Mouse (Mus musculus): Measurements from ENCODE around the gene Gdi1. TPM values are rescaled to one million over a fixed set of nuclear protein-coding genes. Genes with fewer than 3 reads are reported as not detected.

The Gdi1 gene
- total and polyA plus RNA-seq, 2 experiments from 2014 or later: 344 to 960 TPM

DNA sequence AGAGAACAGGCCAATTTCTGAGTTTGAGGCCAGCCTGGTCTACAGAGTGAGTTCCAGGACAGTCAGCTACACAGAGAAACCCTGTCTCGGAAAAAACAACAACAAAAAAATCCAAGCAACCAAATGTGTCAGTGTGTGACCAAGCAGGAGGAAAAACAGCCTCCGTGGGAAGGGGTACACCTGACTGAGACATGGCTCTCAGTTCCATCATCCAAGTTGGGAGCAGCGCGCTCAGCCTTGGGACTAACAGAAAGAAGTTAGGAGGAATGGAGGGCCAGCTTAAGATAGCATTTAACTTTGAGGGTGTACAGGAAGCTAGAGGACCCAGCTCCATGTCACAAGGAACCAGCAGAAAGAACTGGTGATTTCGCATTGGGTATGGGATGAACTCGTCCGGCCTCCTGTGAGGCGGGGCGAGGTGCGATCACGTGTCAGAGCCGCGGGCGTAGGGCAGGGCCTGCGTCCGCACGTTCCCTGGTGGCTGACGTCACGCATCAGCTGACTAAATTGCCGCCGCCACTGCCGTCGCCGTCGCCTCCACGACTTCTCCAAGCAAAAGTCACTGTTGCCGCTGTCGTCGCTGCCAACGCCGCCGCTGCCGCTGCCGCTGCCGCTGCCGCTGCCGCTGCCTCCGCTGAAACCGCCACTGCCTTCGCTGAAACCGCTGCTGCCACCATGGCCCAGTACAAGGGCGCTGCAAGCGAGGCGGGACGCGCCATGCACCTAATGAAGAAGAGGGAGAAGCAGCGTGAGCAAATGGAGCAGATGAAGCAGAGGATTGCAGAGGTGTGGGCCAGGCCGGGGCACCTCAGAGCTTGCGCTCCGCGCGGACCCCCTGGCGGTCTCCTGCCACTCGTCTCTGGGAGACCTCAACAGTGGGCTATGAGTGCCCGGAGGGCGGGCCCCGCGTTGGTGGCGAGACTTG, 8.0 kb downstream of the Gdi1 start, which contains the start of gene Fam50a:
Gene Fam50a (plus strand): TSS at position 494 of the 925 bp plus-strand sequence.
- Histone ChIP-seq H3K4me3 (ENCODE audit: low read depth, low read length) (peak within 1 kb of the TSS; percentile 52), H3K27ac (ENCODE audit: low read depth, low read length) (peak within 1 kb of the TSS; percentile 79), H3K4me2 (ENCODE audit: low read depth, low read length, poor library complexity, severe bottlenecking) (peak within 1 kb of the TSS; percentile 59), H3K9me3 (ENCODE audit: low read length) (no peaks in the 10 kb centered on the region), H3K27me3 (ENCODE audit: insufficient read depth, low read length) (no peaks in the 10 kb centered on the region), H3K36me3 (ENCODE audit: insufficient read depth, low read length) (peaks cover 6% of the 10 kb centered on the region; the same call in 1 of the 2 replicates), H3K9ac (replicated peaks; ENCODE audit: low read length, poor library complexity, severe bottlenecking) (peak within 1 kb of the TSS; percentile 55), H3K4me1 (ENCODE audit: insufficient read depth, low read length) (no peaks in the 10 kb centered on the region)
- peak; percentile 95 for ATAC-seq (ENCODE audit: low FRiP score)
- DNase-seq (ENCODE audit: low spot score): peak; percentile 93
- WGBS: 25% methylated on average over 57 of the region's 59 CpGs
- TF ChIP-seq CTCF (IDR thresholded peaks at IDR 0.05): no peak

- Histone ChIP-seq H3K4me3 (ENCODE audit: low read depth, low read length) (peak within 1 kb of the TSS; percentile 51), H3K4me1 (ENCODE audit: insufficient read depth, low read length) (0 out of 2 replicates have a peak, but pooled peaks cover 3% of the 10 kb centered on the region), H3K9ac (replicated peaks; ENCODE audit: low read length, poor library complexity, severe bottlenecking) (peak within 1 kb of the TSS; percentile 62), H3K27me3 (ENCODE audit: insufficient read depth, low read length) (no peaks in the 10 kb centered on the region), H3K27ac (ENCODE audit: low read depth, low read length) (peak within 1 kb of the TSS; percentile 82), H3K36me3 (ENCODE audit: insufficient read depth, low read length) (0 out of 2 replicates have a peak, but pooled peaks cover under 1% of the 10 kb centered on the region), H3K9me3 (ENCODE audit: low read length) (no peaks in the 10 kb centered on the region), H3K4me2 (ENCODE audit: low read depth, low read length, poor library complexity, severe bottlenecking) (peak within 1 kb of the TSS; percentile 57)
- no peak for TF ChIP-seq CTCF (IDR thresholded peaks at IDR 0.05)
- 20% methylated on average over 23 of the region's 30 CpGs for WGBS
- ATAC-seq (ENCODE audit: low FRiP score) (peak; percentile 91), DNase-seq (ENCODE audit: low spot score) (peak; percentile 76)
Observed at GRCm38 (mm10) chrX:74328725-74329161, 23.9 kb downstream of the Gdi1 start, which contains the start of gene Plxna3. Plxna3 (plus strand) TSS chrX:74329066.

DNA sequence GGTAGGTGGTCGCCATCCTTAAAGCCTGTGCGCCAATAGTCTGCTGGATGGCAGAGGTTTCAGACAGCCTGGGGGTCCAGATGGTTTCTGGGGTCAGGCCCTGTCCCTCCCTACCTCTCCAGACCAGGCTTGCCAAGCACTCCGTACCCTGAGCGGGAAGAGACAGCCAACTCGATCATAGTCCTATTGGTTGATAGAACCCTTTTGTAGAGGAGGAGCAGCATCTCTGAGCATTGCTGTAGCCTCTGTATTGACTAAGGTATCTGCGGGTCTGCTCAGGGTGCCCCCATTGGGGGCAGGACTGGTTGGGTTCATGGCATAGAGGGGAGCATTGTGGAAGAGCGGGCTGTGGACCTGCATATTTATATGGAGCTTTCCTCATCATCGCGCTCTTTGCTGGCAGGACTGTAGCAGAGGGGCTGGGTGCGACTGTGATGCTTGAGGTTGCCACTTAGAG, 24.4 kb downstream of the Gdi1 start:
- H3K4me2 ChIP-seq (ENCODE audit: low read depth, low read length, poor library complexity, severe bottlenecking): peak overlapping the region; percentile 57
- H3K27ac ChIP-seq (ENCODE audit: low read depth, low read length): peak overlapping the region; percentile 82
- H3K4me1 ChIP-seq (ENCODE audit: insufficient read depth, low read length): 0 out of 2 replicates have a peak, but pooled peaks cover 3% of the 10 kb centered on the region
- no peaks in the 10 kb centered on the region for H3K27me3 ChIP-seq (ENCODE audit: insufficient read depth, low read length)
- H3K36me3 ChIP-seq (ENCODE audit: insufficient read depth, low read length): 0 out of 2 replicates have a peak, but pooled peaks cover 6% of the 10 kb centered on the region
- H3K4me3 ChIP-seq (ENCODE audit: low read depth, low read length): peak overlapping the region; percentile 51
- no peaks in the 10 kb centered on the region for H3K9me3 ChIP-seq (ENCODE audit: low read length)
- WGBS: 19% methylated on average over 10 of the region's 10 CpGs
- ATAC-seq (ENCODE audit: low FRiP score): peak; percentile 47
- no peak for TF ChIP-seq CTCF (IDR thresholded peaks at IDR 0.05)
- peak; percentile 16 for DNase-seq (ENCODE audit: low spot score)
- H3K9ac ChIP-seq (replicated peaks; ENCODE audit: low read length, poor library complexity, severe bottlenecking): peak overlapping the region; percentile 62

GRCm38 (mm10) chrX:74330166-74330930, 25.6 kb downstream of the Gdi1 start:
- ATAC-seq (ENCODE audit: low FRiP score) (no peak), DNase-seq (ENCODE audit: low spot score) (peak; percentile 3)
- 26% methylated on average over 2 of the region's 2 CpGs for WGBS
- Histone ChIP-seq H3K9me3 (ENCODE audit: low read length) (no peaks in the 10 kb centered on the region), H3K9ac (replicated peaks; ENCODE audit: low read length, poor library complexity, severe bottlenecking) (peak overlapping the region; percentile 62), H3K36me3 (ENCODE audit: insufficient read depth, low read length) (peaks cover 7% of the 10 kb centered on the region; the same call in 1 of the 2 replicates), H3K4me1 (ENCODE audit: insufficient read depth, low read length) (0 out of 2 replicates have a peak, but pooled peaks cover 3% of the 10 kb centered on the region), H3K4me2 (ENCODE audit: low read depth, low read length, poor library complexity, severe bottlenecking) (peak overlapping the region; percentile 57), H3K27me3 (ENCODE audit: insufficient read depth, low read length) (no peaks in the 10 kb centered on the region), H3K4me3 (ENCODE audit: low read depth, low read length) (peak overlapping the region; percentile 51), H3K27ac (ENCODE audit: low read depth, low read length) (no peak overlapping the region; the same call in 1 of the 2 replicates)
- TF ChIP-seq CTCF (IDR thresholded peaks at IDR 0.05): no peak

- no peaks in the 10 kb centered on the region for H3K36me3 ChIP-seq (ENCODE audit: insufficient read depth, low read length)
- H3K27me3 ChIP-seq (ENCODE audit: insufficient read depth, low read length): no peaks in the 10 kb centered on the region
- peak overlapping the region; percentile 37 for H3K4me3 ChIP-seq (ENCODE audit: low read depth, low read length)
- peak overlapping the region; percentile 56 for H3K9ac ChIP-seq (replicated peaks; ENCODE audit: low read length, poor library complexity, severe bottlenecking)
- H3K27ac ChIP-seq (ENCODE audit: low read depth, low read length): peak overlapping the region; percentile 63
- H3K4me2 ChIP-seq (ENCODE audit: low read depth, low read length, poor library complexity, severe bottlenecking): peak overlapping the region; percentile 52
- H3K9me3 ChIP-seq (ENCODE audit: low read length): no peaks in the 10 kb centered on the region
- H3K4me1 ChIP-seq (ENCODE audit: insufficient read depth, low read length): no peaks in the 10 kb centered on the region
- DNase-seq (ENCODE audit: low spot score) (peak; percentile 4), ATAC-seq (ENCODE audit: low FRiP score) (peak; percentile 52)
- TF ChIP-seq CTCF (IDR thresholded peaks at IDR 0.05): no peak
- WGBS: 28% methylated on average over 13 of the region's 13 CpGs
Observed at GRCm38 (mm10) chrX:74352645-74353466, 48.1 kb downstream of the Gdi1 start.

Measured in midbrain, postnatal 0 days (tissue).